Mouse (Mus musculus) v-Abl transformed pro-B cells (cell line): ENCODE measurements around the gene Dusp23.

Source experiments
- in situ Hi-C, 2 experiments: fragments of 400-800 bp; cut with MboI; formaldehyde crosslinking; loops; one replicate each; pipeline ENCODE4 v1.15.1; 2025; ENCODE audit not compliant: unreplicated experiment in 2 of 2

The Dusp23 gene

GRCm38 (mm10) chr1:172626306-172626705 is 6.5 kb downstream of the Dusp23 start:
- in situ Hi-C loops, result loop anchor here (10.0 to 25.0 kb wide), 2 partner anchors 768 to 1836 kb away; no protein-coding TSS in a partner anchor

GRCm38 (mm10) chr1:172624081-172624480 is 8.7 kb downstream of the Dusp23 start:
- in situ Hi-C loops, result loop anchor here in 1 of 2 experiments (10.0 kb wide), 1 partner anchor 771 kb away; no protein-coding TSS in a partner anchor

- in situ Hi-C loops, result loop anchor here in 1 of 2 experiments (10.0 kb wide), 1 partner anchor 771 kb away; no protein-coding TSS in a partner anchor
These were observed 9.2 kb downstream of the Dusp23 start for GRCm38 (mm10) chr1:172623599-172623998.

- in situ Hi-C loops, result no loop called here
These were observed 13.5 kb downstream of the Dusp23 start for GRCm38 (mm10) chr1:172619235-172619634.

GRCm38 (mm10) chr1:172618141-172618540 is 14.6 kb downstream of the Dusp23 start:
- in situ Hi-C loops, result no loop called here

GRCm38 (mm10) chr1:172617365-172618076 is 15.2 kb downstream of the Dusp23 start:
- in situ Hi-C loops, result no loop called here

- in situ Hi-C loops, result no loop called here
These were observed 16.0 kb downstream of the Dusp23 start for GRCm38 (mm10) chr1:172616537-172617300.

GRCm38 (mm10) chr1:172615412-172615811 is 17.4 kb downstream of the Dusp23 start:
- in situ Hi-C loops, result no loop called here

- in situ Hi-C loops, result no loop called here
These were observed 18.1 kb downstream of the Dusp23 start for GRCm38 (mm10) chr1:172614654-172615053.

GRCm38 (mm10) chr1:172612745-172613144 is 20.0 kb downstream of the Dusp23 start:
- in situ Hi-C loops, result no loop called here

GRCm38 (mm10) chr1:172611304-172611703 is 21.5 kb downstream of the Dusp23 start:
- in situ Hi-C loops, result no loop called here

GRCm38 (mm10) chr1:172602326-172602725 is 30.4 kb downstream of the Dusp23 start, which contains the start of gene Fcrl6:
Gene Fcrl6 (minus strand): TSS chr1:172602551.
- in situ Hi-C loops, result no loop called here

GRCm38 (mm10) chr1:172594495-172594894 is 38.3 kb downstream of the Dusp23 start:
- in situ Hi-C loops, result loop anchor here in 1 of 2 experiments (5.0 kb wide), 1 partner anchor 62 kb away; no protein-coding TSS in a partner anchor

GRCm38 (mm10) chr1:172593956-172594355 is 38.8 kb downstream of the Dusp23 start:
- in situ Hi-C loops, result loop anchor here in 1 of 2 experiments (5.0 kb wide), 1 partner anchor 62 kb away; no protein-coding TSS in a partner anchor

- in situ Hi-C loops, result loop anchor here in 1 of 2 experiments (5.0 kb wide), 1 partner anchor 61 kb away; no protein-coding TSS in a partner anchor
These were observed 39.4 kb downstream of the Dusp23 start for GRCm38 (mm10) chr1:172593321-172593720.

- in situ Hi-C loops, result loop anchor here in 1 of 2 experiments (5.0 kb wide), 1 partner anchor 58 kb away; no protein-coding TSS in a partner anchor
These were observed 42.4 kb downstream of the Dusp23 start, which contains the start of gene Slamf8 for GRCm38 (mm10) chr1:172590385-172590784. Gene Slamf8 (minus strand): TSS chr1:172590568.

- in situ Hi-C loops, result no loop called here
These were observed 46.9 kb downstream of the Dusp23 start for GRCm38 (mm10) chr1:172585612-172586567.

- in situ Hi-C loops, result no loop called here
These were observed 47.7 kb downstream of the Dusp23 start for GRCm38 (mm10) chr1:172585026-172585425.

GRCm38 (mm10) chr1:172584271-172584670 is 48.5 kb downstream of the Dusp23 start:
- in situ Hi-C loops, result no loop called here

GRCm38 (mm10) chr1:172582436-172582835 is 50.3 kb downstream of the Dusp23 start:
- in situ Hi-C loops, result no loop called here
